Mouse (Mus musculus) heart, adult 11 months (tissue): ENCODE data around the gene Fam19a5.

Experiments used
- DNase-seq: peaks from one replicate; pipeline ENCODE4 v3.0.0; 2022

Fam19a5 gene

DNA sequence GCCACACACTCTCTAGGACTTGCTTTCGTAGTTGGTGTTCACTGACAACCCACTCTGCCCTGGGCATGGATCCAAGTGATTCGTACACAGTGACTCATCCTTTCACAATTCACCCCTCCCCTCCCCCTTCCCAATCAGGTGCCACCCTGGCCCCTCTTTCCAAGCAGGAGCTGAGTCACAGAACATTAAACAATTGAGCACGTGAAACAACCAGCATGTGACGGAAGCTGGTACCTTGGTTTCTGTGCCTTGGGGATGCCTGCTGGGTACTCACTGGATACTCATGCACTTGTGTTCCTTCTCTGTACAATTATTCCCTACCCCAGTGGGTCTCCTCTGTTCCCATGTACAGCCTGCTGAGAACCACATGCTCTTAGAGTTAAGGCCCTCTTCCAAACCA lies 53.0 kb downstream of the Fam19a5 start:
- DNase-seq: peak; percentile 85

DNA sequence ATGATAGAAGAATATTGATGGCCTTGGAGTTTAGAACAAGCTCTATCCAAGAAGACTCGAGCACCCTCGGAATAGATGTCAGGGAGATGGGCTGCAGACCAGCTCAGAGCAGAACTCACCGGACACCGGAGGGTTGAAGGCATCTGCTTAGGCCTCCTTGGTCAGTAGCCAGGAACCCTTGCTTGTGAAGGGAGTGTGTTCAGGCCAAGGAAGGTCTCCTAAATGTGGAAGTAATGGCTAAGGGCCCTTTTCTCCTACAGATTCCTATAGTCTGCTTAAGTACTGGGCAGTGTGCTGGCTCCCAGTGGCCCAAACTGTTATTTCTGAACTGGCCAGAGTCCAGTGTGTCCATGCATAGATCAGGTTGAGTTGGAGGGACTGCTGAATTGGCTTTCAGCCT lies 53.7 kb downstream of the Fam19a5 start:
- DNase-seq: peak; percentile 70

DNA sequence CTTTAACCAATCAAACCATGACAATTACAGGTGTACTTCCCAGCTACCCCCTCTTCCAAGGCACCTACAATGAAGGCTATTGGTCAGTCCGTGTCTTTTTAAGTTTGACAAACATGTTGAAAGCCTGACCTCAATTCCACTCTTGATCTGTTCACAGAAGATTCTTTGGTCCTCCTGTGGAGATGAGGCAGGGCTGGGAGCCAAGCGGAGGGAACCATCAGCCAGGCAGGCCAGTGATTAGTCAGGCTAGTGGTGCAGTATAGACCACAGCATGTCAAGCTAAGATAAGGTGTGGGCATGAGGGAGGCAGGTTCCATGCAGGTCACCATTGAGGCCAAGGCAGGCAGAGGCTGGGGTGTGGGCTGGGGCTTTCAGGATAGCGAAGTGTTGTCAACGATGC lies 54.5 kb downstream of the Fam19a5 start:
- no peak for DNase-seq

DNA sequence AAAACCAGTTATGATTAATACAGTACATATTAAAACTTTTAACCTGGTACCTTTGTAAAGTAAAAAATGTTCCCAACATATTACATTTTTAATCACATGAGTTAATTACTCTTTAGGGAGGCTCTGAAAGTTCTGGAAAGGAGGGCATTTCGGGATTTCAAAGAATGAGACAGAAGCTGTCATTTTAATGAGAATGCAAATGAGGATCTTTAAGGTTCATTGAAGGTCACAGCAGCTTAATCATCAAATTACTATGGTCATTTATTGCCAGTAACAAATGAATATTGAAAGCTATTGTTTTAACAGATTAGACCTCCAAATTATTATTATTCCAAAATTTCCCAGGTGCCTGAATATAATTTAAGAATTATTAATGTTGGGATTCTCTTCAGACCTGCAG lies 59.2 kb downstream of the Fam19a5 start:
- DNase-seq: no peak

DNA sequence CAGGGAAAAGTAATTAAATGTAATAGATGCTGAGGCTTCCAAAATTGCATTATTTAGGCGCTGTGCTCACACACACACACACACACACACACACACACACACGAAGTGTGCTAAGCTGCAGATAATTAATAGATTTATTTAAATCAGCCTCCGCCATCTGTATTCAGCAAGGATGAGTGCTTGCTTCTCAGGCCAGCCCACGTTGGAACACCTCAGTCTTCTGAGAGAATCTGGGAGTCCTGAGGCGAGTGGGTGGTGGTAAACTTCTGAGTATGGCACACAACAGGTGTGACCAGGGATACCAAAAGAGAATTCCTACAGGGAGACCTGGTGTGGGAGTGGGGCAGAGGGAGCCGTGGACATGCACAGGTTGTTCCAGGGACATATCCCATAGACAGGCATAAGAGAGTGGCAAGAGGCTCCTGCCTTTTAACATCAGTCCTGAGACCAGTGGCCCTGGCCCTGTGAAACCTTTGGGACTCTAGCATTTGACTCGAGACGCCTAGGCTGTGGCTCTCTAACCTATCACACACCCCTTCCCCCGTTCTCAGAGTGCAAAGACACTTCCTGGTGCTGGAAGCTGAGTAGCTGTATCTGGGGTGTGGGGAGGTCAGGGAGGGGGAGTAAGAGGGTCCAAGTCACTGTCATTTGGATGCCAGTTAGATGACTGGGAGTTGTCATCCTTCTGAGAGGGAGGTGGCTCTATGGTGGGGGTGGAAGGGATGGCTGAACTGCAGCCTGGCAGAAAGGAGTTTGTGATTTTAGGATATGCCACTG lies 61.6 kb downstream of the Fam19a5 start:
- peak; percentile 84 for DNase-seq

DNA sequence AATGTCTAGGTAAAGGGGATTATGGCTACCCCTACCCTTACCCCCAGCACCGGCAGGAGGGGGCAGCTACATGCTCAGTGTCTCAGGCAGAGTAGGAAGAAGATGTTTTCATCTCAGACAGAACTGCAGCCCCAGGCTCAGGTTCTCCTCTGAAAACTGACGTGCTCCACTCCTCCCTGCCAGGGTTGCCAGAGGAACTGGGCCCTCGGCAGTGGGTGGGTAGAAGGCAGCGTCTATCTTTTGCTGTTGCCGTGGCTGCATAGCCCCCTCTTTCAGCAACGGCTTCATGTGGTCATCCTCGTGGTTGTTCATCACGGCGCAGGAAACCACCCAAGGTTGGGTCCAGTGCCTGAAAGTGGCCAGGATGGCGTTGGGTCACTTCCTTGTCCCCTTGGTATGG lies 62.6 kb downstream of the Fam19a5 start:
- no peak for DNase-seq

DNA sequence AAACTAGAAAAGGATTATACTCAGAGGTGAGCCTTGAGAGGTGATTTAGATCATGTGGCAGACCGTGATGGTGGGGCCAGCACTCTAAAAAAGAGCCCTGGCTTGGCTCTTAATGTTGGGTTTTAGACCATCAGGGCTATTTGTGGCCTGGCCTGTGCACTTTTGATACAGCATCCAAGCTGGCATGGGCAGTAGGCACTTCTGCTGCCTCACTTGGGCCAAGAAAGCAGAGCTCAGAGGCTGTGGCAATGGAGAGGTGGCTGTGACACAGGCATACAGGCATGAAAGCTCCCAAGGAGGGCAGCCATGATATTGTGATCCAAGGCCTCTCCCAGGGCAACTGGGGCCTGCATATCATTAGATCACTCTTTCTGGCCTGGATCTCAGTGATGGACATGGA lies 65.1 kb downstream of the Fam19a5 start:
- peak; percentile 88 for DNase-seq

DNA sequence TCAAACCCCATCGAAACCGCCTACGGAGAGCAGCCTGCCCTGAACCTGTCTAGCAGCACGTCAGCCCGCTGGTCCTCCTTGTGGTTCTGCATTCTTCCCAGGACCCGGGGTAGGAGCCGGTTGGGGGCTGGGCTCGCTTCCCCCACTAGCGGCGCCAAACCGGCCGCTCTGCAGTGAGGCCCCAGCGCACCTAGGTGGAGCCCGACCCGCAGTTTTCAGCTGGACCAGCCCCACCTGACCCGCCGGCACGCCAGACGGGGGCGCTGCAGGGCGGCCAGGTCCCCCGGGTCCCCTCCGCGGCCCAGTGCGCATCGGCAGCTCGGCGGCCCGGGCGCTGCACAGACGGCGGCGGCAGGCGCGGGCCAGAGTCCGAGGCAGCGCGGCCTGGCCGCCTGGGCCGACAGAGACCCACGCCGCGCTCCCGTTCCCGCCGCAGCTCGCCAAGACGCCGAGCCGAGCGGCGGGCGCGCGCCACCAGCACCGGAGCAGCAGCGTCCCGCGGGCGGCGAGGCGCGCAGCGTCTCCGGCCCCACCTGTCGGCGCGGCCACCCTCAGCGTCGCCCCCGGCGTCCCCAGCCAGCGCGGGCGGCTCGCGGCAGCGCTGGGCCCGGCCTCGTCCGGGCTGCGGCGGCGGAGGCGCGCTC lies 80.0 kb downstream of the Fam19a5 start:
- DNase-seq: peak; percentile 98

DNA sequence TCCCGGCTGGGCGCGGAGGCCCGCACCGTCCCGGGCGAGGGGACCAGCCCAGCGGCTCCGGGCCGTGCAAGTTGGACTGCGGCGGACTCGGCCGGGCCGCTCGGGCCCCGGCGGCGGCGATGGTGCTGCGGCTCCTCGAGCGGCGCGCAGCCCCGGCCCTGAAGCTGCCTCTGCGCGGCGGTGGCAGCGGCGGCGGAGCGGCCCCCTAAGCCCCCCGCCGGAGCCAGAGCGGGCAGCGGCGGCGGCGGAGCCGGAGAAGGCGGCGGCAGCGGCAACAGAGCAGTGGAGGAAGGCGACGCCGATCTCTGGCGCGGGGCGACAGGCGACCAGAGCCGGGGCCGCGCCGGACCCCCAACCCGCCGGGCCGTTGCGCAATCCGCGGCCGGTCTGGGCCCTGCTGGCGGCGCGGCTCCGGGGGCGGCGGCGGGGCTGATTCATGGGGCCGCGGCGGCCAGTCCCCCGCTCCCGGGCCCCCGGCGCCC lies 80.6 kb downstream of the Fam19a5 start:
- DNase-seq: no peak

DNA sequence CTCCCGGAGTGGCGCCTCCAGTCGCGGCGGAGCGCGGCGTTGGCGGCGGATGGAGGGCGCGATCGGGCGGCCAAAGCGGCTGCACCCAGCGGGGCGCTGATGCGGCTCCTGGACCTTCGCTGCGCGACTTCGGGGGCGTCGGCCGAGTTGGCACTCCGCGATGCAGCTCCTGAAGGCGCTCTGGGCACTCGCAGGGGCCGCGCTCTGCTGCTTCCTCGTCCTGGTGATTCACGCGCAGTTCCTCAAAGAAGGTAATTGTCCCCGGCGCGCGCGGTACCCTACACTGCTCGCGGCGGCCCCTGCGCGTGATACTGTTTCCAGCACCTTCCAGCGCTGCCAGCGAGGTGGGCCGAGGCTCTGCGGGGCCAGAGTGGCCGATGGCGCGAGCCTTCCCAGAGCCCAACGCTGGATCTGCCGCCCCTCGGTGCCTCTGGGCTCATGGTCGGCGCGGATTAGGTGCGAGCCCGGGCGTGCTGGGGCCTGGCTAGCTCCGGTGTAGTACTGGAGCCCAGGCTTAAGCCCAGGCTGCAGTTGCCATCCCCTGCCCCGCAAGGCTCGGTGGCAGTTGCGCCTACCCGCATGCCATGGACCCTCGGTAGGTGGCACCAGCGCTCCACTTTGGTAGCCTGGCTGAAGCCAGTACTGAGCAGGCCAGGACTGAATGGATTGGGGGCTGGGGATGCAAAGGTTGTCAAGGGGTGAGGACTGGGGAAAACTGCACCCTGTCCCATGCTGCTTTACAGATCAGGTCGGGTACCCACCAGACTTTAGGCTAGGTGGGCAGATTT lies 81.3 kb downstream of the Fam19a5 start:
- DNase-seq: peak; percentile 95

DNA sequence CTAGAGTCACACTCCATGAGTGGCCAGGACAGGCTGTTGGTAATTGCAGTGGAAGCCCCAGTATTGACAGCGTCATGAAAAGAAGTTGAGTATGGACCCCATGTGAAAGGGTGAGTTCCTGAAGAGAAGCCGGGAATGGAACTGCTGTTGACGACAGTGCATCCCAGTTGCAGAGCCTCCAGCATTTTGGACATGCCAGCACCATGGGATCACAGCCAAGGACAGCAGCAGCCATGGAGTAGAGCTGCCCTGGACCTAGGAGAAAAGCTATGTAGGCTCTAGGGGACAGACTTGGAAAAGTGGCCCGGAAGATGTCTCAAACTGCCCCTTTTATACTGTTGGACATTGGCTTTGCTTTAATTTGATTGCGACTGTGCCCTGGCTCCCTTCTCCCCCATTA lies 91.2 kb downstream of the Fam19a5 start:
- DNase-seq: no peak

DNA sequence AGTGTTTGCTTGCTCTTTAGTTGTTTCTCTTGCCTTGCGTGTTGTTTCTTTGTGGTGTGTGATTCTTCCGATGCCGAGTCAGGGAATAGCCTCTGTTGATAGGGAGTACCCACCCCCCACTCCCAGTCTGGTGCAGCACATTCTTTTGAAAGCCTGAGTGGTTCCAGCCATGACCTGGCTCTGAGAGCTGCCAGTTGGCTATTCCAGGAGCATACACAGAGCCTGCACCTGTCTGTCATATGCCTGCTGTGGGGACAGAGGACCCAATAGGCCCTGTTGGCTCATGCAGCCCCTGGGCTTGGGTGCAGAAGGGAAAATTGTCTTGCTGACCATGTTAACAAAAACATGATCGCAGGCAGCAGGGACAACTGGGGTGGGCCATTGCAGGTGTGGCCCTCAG lies 92.3 kb downstream of the Fam19a5 start:
- no peak for DNase-seq

DNA sequence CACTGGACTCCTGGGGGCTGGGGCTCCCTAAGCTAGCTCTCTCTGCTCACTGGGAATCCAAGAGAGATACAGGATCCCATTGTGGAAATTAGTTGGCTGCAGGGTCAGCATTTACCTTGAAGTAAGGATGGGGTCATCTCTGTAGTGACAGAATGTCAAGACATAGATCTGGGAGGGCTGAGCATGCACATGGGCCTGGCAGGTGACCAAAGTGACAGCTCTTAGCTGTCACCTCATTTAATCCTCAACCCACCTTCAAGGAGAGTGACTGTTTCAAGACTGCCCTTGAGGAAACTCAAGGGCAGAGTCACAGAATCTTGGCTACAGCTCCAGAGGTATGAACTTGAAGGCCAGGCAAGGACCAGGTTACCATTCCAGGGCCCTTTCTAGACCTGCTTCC lies 93.1 kb downstream of the Fam19a5 start:
- DNase-seq: no peak

DNA sequence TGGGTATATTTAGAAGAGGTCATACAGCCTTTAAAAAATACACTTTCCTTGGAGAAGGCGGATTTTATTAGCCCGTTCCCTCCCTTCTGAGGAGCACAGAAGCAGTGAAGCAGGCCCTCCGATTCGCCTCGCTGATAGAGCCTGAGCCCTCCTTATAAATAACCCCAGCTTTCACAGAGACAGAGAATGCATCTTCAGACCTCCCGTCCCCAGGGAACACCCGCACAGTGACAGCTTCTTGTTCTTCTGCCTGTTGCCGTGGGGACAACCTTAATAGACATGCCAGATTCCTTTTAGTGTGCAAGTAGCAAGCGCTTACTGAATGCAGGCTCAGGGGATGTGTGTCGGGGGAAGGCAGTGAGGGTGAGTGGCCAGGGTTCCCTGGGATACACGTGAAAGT lies 94.2 kb downstream of the Fam19a5 start:
- no peak for DNase-seq

DNA sequence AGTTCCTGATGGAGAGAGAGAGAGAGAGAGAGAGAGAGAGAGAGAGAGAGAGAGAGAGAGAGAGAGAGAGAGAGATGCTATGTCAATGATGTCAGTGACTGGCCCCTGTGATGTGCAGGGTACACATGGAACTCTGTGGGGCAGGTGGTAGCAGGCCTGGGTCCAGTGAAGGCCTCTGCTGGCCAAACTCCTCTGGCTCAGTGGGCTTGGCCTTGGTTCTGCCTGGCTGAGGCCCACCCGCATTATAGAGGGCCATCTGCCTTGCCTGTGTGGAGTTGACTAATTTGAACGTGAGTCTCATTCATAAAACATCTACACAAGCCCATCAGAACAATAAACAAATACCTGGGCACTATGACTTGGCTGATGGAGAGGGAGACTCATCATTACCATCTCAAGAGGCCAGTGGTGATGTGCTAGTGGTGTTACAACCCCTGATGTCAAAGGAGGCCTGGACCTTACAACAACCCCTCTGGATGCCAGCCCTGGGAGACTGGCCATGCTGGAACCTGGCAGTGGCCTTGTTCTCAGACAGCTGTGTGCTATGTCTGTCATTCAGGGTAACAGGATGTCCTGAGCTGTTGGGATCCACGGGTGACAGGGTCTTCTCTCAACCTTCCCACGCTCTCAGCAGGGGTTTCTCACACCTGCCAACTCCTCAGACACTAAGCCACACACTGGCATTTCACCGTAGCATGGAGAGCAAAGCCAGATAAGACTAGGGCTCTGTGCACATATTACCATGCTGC lies 102.4 kb downstream of the Fam19a5 start:
- no peak for DNase-seq

DNA sequence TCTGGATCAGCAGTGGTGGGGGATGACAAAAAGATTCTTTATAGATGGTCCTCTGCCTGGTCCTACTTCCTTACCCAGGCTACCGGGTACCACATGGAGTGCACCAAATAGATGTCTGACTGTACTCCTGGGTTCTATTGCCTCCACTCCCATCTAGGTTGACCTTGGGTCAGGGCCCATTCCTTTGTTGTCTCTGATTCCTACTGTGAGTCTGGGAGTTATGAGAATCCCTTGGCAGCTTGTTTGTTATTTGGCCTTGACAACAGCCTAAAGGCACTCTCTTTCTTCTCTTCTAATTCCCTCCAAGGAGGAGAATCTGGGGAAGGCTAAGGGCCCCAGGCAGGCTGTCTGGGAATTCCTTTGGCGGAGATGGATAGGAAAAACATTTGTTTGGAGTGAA lies 105.6 kb downstream of the Fam19a5 start:
- DNase-seq: no peak

DNA sequence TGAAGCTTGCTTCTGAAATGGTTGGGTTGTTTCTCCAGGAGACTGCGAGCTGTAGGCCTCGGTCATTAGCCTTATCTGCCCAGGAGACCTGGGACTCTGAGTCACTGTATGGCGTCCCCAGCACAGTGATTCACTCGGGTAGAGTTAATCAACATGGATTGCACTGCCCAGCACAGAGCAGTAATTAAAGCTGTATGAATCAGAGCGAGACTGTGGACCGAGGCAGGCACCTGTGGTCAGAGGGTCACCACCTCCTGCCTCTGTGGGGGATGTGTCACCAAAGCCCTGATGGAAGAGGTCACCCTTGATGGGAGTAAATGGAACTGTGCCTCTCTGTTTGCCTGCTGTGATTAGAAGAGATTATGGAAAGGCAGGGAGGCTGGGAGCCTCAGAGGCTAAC lies 110.5 kb downstream of the Fam19a5 start:
- no peak for DNase-seq

DNA sequence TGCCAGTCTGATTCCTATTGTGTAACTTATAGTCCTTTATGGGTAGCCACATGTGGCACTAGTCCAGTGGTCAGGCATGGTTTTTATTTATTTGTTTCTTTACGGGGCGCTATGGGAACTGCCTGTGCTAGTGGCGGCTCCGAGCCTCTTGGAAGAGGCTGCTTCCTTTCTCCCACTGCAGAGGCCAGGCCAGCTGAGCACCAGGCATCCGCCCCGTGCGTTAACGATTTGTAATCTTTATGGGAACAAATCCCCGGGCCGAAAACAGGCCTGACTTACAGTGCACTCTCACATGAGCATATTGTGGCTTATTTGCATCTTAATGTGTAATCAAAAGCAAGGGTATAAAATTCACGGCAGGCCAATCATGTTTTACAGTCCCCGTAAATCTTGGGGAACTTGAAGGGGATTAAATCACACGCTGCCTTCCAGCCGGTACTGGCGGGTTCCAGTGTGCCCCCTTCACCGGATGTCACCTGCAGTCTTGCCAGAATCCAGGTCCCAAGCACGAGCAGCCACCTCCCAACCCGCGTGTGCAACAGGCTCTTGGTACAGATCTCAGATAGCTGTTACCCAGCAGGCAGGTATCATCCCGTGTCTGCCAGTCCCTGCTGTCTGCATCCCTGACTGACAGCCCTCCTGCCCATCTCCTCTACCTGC lies 112.5 kb downstream of the Fam19a5 start:
- DNase-seq: no peak

DNA sequence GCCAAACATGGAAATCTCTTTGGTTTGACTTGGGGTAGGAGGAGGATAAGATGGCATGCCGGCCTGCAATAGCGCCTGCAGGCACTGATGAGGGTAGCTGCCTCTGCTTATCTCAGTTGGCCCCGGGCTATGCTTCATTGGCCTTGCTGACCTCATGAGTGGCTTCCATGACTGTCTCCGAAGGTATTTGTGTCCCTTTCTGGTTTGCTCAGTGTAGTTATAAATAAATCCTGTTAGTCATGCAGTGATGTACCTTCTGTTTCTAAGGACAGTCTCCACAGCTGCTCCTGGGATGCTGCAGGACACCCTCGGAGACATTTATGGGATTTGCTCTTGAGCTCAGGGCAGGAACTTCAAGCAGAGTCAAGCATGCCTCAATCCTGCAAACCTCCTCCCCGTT lies 115.6 kb downstream of the Fam19a5 start:
- no peak for DNase-seq

DNA sequence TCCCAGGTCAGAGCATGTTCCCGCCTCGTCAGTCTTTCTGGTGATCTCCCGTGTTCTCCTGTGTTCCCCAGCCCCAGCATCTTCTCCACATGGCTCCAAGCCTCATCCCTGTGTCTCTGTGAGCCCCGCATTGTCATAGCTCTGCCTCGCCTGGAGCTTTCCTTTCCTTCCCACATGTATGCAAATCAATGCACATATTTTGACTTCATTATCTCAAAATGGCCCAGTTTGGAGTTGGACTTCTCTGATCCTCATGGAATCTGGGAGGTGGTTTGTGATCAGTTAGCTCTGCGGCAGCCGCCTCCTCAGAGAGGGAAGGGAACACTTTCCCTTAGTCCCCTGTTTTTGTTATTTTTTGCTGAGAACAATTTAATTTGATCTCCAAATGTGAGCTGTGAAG lies 117.9 kb downstream of the Fam19a5 start:
- DNase-seq: no peak

DNA sequence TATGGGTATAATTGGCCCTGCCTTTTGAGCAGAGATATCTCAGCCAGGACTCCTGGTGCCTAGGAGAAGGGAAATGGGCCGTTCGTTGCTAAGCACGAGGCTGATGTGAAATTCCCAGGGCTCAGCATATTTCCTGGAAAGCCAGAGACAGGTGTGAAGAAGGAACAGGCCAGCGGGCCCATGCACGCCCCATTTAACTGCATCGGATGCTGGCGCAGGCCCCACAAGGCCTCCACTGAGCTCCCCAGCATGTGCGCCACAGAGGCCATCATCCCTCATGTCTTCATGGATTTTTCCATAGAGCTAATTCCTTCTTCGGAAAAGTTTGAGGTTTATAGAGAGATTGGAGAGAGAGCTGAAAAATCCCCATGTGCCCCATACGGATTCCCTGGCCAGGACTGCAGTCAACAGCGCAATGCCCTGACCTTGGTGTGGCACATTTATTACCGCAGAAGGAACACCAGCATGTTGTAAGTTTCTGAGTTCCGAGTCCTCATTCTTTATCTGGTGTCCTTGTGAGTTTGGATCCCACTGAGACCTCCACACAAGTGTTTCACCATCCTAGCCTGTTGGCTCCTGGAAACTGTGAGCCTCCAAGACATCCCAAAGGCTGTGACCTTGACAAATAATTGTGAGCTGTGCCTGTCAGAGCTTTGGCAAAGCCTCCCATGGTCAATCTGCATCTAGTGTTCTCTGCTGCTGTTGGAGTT lies 122.1 kb downstream of the Fam19a5 start:
- DNase-seq: no peak

DNA sequence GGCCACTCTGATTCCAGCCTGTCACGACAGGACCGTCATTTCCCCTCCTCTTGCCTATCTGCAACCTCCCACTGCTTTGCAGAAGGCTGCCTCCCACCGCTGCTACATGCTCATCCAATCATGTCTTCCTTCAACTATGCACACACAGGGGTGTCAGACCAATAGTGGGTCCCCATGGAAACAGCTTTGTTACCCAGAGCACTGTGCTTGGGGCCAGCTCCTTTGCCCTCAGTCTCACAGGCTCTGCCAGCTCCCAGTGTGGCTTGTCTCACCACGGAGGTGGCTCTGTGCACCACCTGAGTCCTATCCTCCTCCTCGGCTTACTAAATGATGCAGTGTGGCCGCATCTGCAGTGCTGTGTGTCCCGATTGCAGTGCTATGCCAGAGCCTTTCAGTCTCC lies 123.3 kb downstream of the Fam19a5 start:
- DNase-seq: no peak
